9 mouse cellular contexts compared by ENCODE assay signal in genomic region chr2:16483943-16484342, GRCm38 (mm10).
DNase-seq lines count a peak whose midpoint lies in the region; ATAC-seq lines count a peak whose summit lies in the region.
"Had no signal": no experiment of that assay in that cellular context is flagged by ENCODE, and none has a peak within 500 bp of the region (broad histone marks: within the 10 kb centered on the region; RNA-seq: fewer than 3 reads in every experiment).

No protein-coding gene starts in this region.

- no peaks in the 10 kb centered on the region for H3K9me3 ChIP-seq in forebrain, embryonic 15.5 days
- no peaks in the 10 kb centered on the region for H3K9me3 ChIP-seq in forebrain, embryonic 10.5 days
- no peaks in the 10 kb centered on the region for H3K9me3 ChIP-seq in liver, embryonic 12.5 days (replicated peaks)

- no peak overlapping the region for H3K4me3 ChIP-seq in forebrain, embryonic 15.5 days
- no peak overlapping the region for H3K4me3 ChIP-seq in forebrain, embryonic 10.5 days
- no peak overlapping the region for H3K4me3 ChIP-seq in liver, embryonic 12.5 days

- 90% methylated on average over 2 of the region's 2 CpGs for WGBS in forebrain, embryonic 15.5 days
- WGBS in forebrain, embryonic 10.5 days, result 93% methylated on average over 2 of the region's 2 CpGs
- 64% methylated on average over 2 of the region's 2 CpGs for WGBS in liver, embryonic 12.5 days (ENCODE audit: insufficient replicate concordance)

- H3K27ac ChIP-seq in forebrain, embryonic 15.5 days (replicated peaks), result no peak overlapping the region
- no peak overlapping the region for H3K27ac ChIP-seq in forebrain, embryonic 10.5 days
- no peak overlapping the region for H3K27ac ChIP-seq in liver, embryonic 12.5 days

- H3K4me1 ChIP-seq in forebrain, embryonic 15.5 days, result no peaks in the 10 kb centered on the region
- H3K4me1 ChIP-seq in forebrain, embryonic 10.5 days, result no peaks in the 10 kb centered on the region
- H3K4me1 ChIP-seq in liver, embryonic 12.5 days, result no peaks in the 10 kb centered on the region

- H3K27me3 ChIP-seq in forebrain, embryonic 15.5 days, result no peaks in the 10 kb centered on the region
- H3K27me3 ChIP-seq in forebrain, embryonic 10.5 days (ENCODE audit: poor library complexity, severe bottlenecking), result no peaks in the 10 kb centered on the region
- H3K27me3 ChIP-seq in liver, embryonic 12.5 days (replicated peaks), result no peaks in the 10 kb centered on the region

- H3K9ac ChIP-seq in forebrain, embryonic 15.5 days (replicated peaks), result no peak overlapping the region
- H3K9ac ChIP-seq in liver, embryonic 12.5 days, result no peak overlapping the region

- no peak overlapping the region for H3K4me2 ChIP-seq in forebrain, embryonic 15.5 days (replicated peaks)
- no peak overlapping the region for H3K4me2 ChIP-seq in liver, embryonic 12.5 days

- no peaks in the 10 kb centered on the region for H3K36me3 ChIP-seq in forebrain, embryonic 15.5 days
- no peaks in the 10 kb centered on the region for H3K36me3 ChIP-seq in forebrain, embryonic 10.5 days (replicated peaks)
- no peaks in the 10 kb centered on the region for H3K36me3 ChIP-seq in liver, embryonic 12.5 days

- peak; percentile 41; the same call in 1 of the 2 replicates for ATAC-seq in forebrain, embryonic 15.5 days (replicated peaks)
- ATAC-seq in liver, embryonic 12.5 days, result no peak

- DNase-seq in forebrain, embryonic 10.5 days (ENCODE audit: extremely low spot score, low spot score), result no peak
- DNase-seq in cerebellum, adult 18-20 months, result peak; percentile 38 to 65
- DNase-seq in layer of hippocampus, adult 18-20 months (ENCODE audit: low spot score in 2 of 2), result peak; percentile 60 to 81
- DNase-seq in telencephalon, adult 2 months (ENCODE audit: low read depth, low spot score), result peak; percentile 44
- DNase-seq in kidney, postnatal 25 days, result no peak
- no peak for DNase-seq in left cerebral cortex, adult 8-10 months (ENCODE audit: low spot score in 2 of 2)
- DNase-seq: gastrocnemius, postnatal 10 days had no signal

Comparison
In these comparisons a context has a peak if more than half of its experiments do, and no peak if none do; other contexts are left out.
1. DNase-seq: peak in cerebellum, adult 18-20 months (2 of 2), layer of hippocampus, adult 18-20 months (2 of 2) and telencephalon, adult 2 months (single experiment); none in forebrain, embryonic 10.5 days (single experiment), kidney, postnatal 25 days (0 of 2) and left cerebral cortex, adult 8-10 months (0 of 2).